Mouse (Mus musculus): ENCODE measurements around the gene Fbxl5. TPM values are rescaled to one million over a fixed set of nuclear protein-coding genes. Genes with fewer than 3 reads are reported as not detected.

Fbxl5 gene
- polyA plus RNA-seq (2012; rRNA removed): 23.1 and 33.6 TPM in 2 replicates

GRCm38 (mm10) chr5:43821538-43821937 is at the start of gene Fbxl5:
Gene Fbxl5 (minus strand): TSS chr5:43821638.
- no peak for DNase-seq (ENCODE audit: low read depth, low spot score)
- WGBS: 92% methylated on average over 19 of the region's 19 CpGs

GRCm38 (mm10) chr5:43868711-43869600 is 47.5 kb upstream of the Fbxl5 start:
- no peak for DNase-seq (ENCODE audit: low read depth, low spot score)
- WGBS: 3% methylated on average over 28 of the region's 28 CpGs

GRCm38 (mm10) chr5:43868253-43868652 is 46.8 kb upstream of the Fbxl5 start, which contains the start of gene Cd38:
Gene Cd38 (plus strand): TSS chr5:43868553.
- no peak for DNase-seq (ENCODE audit: low read depth, low spot score)

GRCm38 (mm10) chr5:43865316-43865715 is 43.9 kb upstream of the Fbxl5 start:
- DNase-seq (ENCODE audit: low read depth, low spot score): no peak
- 50% methylated on average over 2 of the region's 2 CpGs for WGBS

GRCm38 (mm10) chr5:43863642-43864041 is 42.2 kb upstream of the Fbxl5 start:
- DNase-seq (ENCODE audit: low read depth, low spot score): no peak
- WGBS: 27% methylated on average over 6 of the region's 6 CpGs

GRCm38 (mm10) chr5:43860670-43861431 is 39.4 kb upstream of the Fbxl5 start:
- no peak for DNase-seq (ENCODE audit: low read depth, low spot score)
- WGBS: 25% methylated on average over 5 of the region's 5 CpGs

DNA sequence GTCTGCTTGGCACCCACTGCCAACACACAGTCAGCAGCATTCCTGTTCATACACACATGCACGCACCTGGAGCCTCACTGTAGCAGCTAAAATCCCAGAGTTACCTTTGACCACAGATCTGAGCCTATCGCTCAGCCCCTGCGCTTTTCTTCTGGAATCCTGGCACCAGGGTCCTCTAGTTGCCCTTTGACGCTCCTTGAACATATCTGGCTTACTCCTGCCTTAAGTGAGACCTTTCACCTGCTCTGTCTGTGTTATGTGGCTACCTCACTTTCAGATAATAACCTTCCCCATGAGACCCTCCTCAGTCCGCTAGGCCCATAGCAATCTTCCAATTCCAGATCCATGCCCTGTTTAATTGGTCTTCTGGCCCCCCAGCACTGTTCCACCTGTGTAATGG is 38.7 kb upstream of the Fbxl5 start:
- no peak for DNase-seq (ENCODE audit: low read depth, low spot score)
- 42% methylated on average over 5 of the region's 5 CpGs for WGBS

GRCm38 (mm10) chr5:43859663-43860062 is 38.2 kb upstream of the Fbxl5 start:
- 69% methylated on average over 8 of the region's 8 CpGs for WGBS
- no peak for DNase-seq (ENCODE audit: low read depth, low spot score)

DNA sequence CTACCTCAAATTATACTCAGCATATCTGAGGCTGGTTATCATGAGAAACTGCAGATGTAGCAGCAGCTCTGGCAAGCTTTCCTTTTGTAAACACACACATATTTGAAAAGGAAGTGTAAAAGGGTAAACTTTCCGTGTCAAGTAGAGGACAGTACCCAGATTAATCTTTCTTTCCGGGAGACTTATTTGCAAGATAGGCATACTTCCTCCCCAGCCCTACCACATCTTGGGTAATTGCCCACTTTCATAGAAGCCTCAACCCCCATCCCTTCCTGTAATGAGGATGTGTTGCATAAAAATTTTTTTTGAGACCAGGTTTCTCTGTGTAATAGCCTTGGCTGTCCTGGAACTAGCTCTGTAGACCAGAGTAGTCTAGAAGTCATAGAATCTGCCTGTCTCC is 34.3 kb upstream of the Fbxl5 start:
- 4% methylated on average over 2 of the region's 2 CpGs for WGBS
- DNase-seq (ENCODE audit: low read depth, low spot score): no peak

GRCm38 (mm10) chr5:43853868-43854488 is 32.5 kb upstream of the Fbxl5 start:
- DNase-seq (ENCODE audit: low read depth, low spot score): no peak
- 85% methylated on average over 7 of the region's 7 CpGs for WGBS

GRCm38 (mm10) chr5:43853096-43853867 is 31.8 kb upstream of the Fbxl5 start:
- WGBS: 83% methylated on average over 11 of the region's 11 CpGs
- DNase-seq (ENCODE audit: low read depth, low spot score): no peak

DNA sequence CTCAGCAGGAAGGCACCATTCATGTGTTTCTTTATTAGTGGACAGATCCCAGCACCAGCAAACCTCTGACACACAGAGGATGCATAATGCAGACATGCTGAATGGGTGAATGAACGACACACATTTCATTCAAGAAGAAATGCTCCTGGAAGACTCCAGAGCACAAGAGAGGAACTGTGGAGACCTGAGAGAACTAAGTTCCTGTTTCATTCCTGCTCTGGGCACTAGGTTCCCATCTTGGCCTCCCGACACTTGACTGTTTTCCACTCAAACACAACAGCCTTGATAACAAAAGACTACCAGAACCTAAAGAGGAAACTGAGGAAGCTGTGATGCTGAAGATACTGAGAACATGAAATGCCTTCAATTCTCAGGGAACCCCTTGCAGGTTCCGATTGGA is 26.8 kb upstream of the Fbxl5 start:
- no peak for DNase-seq (ENCODE audit: low read depth, low spot score)
- WGBS: 94% methylated on average over 3 of the region's 3 CpGs

DNA sequence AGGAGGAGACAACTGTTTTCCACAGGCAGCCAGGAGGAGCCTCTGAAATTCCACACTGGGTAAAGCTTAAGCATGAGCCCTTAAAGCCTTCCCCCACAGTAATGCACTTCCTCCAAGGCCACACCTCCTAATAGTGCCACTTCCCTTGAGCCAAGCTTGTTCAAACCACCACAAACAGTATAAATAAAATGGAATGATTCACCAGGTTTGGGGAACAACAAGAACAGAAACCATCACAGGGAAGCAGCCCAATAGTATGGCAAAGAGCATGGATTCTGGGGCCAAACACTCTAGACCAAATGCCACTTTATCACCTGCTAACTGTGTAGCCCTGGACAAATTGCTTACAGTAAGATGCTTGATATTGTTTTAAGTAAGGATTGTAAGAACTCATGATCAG is 26.1 kb upstream of the Fbxl5 start:
- no peak for DNase-seq (ENCODE audit: low read depth, low spot score)

- DNase-seq (ENCODE audit: low read depth, low spot score): no peak
Measured at GRCm38 (mm10) chr5:43846227-43846626, 24.8 kb upstream of the Fbxl5 start.

GRCm38 (mm10) chr5:43845646-43846045 is 24.2 kb upstream of the Fbxl5 start:
- no peak for DNase-seq (ENCODE audit: low read depth, low spot score)
- WGBS: 61% methylated on average over 1 of the region's 1 CpGs

More at GRCm38 (mm10) chr5:43846227-43846626, 24.8 kb upstream of the Fbxl5 start:
- WGBS: 81% methylated on average over 2 of the region's 2 CpGs

GRCm38 (mm10) chr5:43845083-43845482 is 23.6 kb upstream of the Fbxl5 start:
- 73% methylated on average over 5 of the region's 5 CpGs for WGBS
- DNase-seq (ENCODE audit: low read depth, low spot score): no peak

- no peak for DNase-seq (ENCODE audit: low read depth, low spot score)
- 56% methylated on average over 3 of the region's 3 CpGs for WGBS
Measured at GRCm38 (mm10) chr5:43842576-43843155, 21.2 kb upstream of the Fbxl5 start.

GRCm38 (mm10) chr5:43842011-43842285 is 20.5 kb upstream of the Fbxl5 start:
- DNase-seq (ENCODE audit: low read depth, low spot score): no peak
- whole genome bisulfite sequencing: 19% methylated on average over 5 of the region's 5 CpGs

DNA sequence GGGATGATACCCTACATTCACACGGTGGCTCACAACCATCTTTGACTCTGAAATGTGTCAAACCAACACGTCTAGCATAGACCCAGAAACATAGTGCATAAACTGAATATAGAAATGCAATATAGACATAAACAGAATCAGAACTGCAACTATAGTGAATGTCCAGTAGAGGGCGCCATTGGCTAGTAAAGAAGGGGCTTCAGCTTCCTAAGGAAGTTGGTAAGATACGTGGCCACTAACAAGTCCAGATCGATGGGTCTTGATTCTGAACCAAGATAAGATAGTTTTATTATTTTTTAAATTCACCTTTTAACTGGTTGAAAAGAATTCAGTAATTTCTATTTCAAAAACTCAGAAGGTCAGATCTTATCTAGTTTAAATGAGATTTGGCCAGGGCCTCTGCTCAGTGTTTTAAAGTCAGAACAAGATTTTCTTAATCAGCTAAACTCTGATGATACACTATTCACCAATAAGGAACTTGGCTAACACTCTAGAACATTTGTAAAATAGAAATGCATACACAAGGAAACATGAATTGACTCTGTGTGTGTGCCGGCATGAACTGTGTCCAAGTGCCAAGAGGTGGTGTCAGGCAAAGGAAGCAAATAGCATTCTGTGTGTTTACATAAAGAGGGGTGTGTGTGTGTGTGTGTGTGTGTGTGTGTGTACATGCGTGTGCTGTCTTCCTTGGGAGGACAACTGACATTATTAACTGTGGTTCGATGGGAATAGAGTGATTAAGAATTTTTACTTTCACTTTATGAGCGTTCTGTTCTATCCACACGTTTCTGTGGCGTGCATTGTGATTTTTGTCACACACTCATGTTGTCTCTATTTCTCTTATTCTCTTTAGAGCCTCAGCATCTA is 19.9 kb upstream of the Fbxl5 start:
- 1% methylated on average over 11 of the region's 11 CpGs for WGBS

More for the DNA sequence above, 19.9 kb upstream of the Fbxl5 start:
- no peak for DNase-seq (ENCODE audit: low read depth, low spot score)
